Mouse (Mus musculus): ENCODE data around the gene Carmil2. TPM values are rescaled to one million over a fixed set of nuclear protein-coding genes. Genes with fewer than 3 reads are reported as not detected.

Carmil2 gene
- total RNA-seq, 2 experiments from 2014 or later: 39.4 to 40.8 TPM

DNA sequence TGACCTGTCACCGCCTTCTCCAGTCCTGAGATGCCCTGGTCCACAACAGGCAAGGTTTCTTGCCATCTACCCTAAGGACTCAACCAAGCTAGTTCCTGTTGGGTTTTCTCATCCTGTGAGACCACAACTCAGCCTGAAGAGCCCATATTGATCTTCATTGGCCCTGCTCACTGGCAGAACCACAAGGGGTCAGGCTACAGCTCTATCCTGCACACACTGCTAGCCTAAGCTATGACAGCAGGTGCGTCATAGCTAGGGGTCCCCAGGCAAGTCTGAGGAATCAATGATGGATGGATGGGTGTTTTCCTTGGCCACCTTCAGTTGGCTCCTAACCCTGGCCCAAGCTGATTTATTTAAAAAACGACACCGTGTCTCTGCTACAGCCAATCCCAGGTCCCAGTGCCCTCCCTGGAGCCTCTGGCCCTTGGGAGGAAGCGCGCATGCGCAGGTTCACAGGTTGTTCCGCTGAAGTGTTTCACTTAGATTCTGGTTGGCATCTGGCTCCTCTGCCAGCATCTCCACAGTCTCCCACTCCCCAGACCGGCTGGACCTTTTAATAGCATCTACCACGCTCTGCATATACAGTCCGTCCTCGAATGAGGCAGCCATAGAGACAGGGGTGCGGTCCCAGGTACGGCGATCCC lies 30.4 kb downstream of the Carmil2 start:
- intact Hi-C loops (cut with DNase I): no loop called here

DNA sequence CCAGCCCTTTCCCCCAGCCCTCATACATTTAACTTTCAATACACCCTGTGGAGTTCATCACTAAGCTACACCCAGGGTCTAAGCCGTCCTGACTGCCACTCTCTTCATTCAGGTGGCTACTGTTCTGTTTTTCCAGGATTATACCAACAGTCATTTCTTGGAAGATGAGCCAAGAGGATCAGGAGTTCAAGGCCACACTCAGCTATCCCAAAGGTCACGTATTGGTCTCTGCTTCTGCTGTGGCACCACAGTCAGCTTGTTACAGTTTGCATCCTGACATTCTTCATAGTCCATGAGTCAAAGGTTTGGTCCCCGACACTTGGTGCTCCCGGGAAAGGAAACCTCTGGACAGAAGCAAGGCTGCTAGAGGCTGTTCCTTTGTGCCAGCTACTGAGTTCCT lies 33.6 kb downstream of the Carmil2 start:
- intact Hi-C loops (cut with DNase I): no loop called here
- DNase-seq: no peak

More for the DNA sequence above, 30.4 kb downstream of the Carmil2 start:
- DNase-seq: no peak

DNA sequence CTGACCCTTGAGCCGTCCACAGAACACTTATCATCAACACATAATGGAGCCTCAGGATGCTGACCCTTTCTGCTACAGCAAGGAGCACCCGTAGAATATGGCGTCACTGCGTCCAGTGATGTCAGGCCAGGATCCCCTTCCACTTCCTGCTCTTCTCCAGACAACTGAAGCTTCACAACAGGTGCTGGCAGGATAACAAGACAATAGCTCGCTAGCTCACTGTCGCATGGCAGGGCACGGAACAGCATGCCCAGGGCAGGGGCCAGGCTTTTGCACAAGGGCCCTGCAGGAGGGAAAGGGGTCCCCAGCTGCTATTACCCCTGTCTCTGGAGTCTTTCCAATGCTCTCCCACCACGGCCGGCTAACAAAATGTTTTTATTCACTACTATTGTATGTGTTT lies 36.8 kb downstream of the Carmil2 start:
- DNase-seq: peak; percentile 40
- intact Hi-C loops (cut with DNase I): no loop called here

DNA sequence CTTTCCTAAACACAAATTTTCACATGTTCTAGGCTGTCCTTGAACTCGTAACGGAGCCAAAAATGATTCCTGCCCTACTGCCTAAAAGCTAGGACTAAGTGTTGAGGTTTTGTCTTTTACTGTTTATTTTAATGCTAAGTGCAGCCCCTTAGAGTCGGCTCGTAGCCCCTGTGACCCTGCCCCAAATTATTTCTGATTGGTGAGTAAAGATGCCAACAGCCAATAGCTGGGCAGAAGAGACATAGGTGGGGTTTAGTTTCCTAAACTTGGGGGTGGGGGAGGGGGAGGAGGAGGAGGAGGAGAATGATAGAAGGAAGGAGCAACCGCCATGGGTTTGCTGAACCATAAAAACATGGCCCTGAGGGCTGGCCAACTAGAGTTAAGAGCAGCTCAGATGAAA lies 39.7 kb downstream of the Carmil2 start:
- intact Hi-C loops (cut with DNase I): no loop called here
- DNase-seq: no peak

DNA sequence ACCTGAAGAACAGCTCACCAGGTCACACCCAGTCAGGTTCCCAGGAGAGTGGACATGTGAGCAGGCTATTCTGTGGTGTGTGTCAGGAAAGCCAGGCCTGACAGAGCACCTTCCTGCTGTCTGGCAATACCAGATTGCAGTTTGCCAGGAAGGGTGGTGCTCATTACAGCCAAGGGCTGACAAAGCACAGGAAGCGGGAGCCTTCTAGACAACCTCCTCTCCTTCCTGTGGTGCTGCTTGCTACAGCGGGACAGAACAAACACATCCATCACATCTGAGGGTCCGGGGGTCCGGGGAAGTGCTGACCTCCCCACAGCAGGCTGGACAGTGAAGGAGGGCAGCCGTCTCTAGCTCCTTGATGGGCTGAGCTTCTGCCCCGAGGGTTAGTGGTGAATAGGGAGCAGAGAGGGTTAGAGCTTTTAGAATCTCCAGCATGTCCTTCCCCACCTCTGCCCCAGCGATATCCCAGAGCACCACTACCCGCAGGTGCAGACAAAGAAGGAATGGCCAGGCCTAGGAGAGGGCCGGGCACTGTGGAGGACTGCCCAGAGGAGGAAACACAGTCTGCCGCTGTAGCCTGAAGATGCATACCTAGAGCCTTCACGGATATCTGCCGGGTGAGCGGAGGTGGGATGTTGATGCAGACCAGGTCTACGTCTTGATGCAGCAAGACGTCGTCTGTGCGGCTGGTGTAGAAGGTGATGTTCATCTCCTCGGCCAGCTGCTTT lies 41.5 kb downstream of the Carmil2 start:
- intact Hi-C loops (cut with DNase I): no loop called here
- no peak for DNase-seq

DNA sequence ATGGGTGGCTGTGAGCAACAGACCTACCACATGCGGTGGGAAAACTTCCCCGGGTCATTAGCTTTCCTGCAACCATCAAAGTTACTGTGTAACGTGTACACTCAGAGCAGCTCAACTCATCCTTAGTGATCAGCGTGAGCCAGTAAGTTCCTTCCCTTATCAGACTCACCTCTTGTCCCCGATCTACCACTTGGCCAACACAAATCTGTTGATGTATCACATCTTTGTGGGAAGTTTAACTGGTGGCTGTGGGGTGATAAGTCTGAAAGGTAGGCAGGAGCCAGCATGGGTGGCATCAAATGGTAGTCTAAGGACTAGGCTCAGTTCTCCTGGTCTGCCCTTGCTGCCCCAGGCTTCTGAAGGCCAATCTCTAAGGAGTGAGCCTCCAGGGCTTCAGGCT lies 46.1 kb downstream of the Carmil2 start:
- no peak for DNase-seq
- intact Hi-C loops (cut with DNase I): no loop called here

DNA sequence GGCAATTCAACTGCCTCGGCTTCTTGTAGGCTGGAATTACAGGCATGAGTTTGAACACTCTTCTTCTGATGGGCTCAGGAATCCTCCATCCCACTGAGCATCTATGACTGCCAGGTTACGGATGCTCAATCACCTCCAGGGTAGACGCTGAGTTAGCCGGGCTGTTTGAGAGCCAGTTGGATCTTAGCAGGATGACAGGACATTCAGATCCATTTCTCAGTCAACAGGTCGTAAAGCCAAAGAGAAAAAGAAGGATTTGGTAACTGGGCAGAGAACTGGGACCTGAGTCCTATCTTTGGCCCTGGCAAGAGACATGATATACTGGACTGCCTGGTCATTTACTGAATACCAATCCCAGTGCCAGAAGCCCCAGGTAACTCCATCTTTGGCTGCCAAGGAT lies 53.1 kb downstream of the Carmil2 start:
- no peak for DNase-seq
- intact Hi-C loops (cut with DNase I): no loop called here

DNA sequence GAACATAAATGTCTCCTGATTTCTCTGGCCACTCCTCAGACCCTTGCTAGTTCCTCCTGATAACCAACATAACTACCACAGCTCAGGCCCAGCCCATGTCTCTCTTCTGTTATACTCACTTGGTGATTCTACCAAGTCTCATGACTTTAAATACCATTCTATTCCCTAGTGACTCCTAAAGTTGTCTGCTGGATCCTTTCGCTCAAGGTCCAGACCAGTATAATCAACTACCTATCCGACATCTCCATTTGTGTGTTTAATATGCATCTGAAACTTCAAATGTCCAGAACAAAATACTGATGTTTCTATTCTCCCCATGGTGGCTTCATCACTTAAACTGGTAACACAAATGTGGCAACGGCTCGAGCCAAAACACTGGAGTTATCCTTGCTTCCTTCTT lies 57.2 kb downstream of the Carmil2 start:
- intact Hi-C loops (cut with DNase I): no loop called here
- DNase-seq: no peak

Other genes starting within 250 kb of the Carmil2 start
- 10 to 100 TPM; 67.5 to 67.6 TPM for gene Tppp3, start 214.7 kb upstream of the Carmil2 start, total RNA-seq (2021)
- gene Zdhhc1, start 189.4 kb upstream of the Carmil2 start, total RNA-seq (2021): 10 to 100 TPM; 16.6 to 21.3 TPM
- not detected for gene Hsd11b2, start 167.5 kb upstream of the Carmil2 start, total RNA-seq (2021)
- gene Atp6v0d1, start 120.2 kb upstream of the Carmil2 start, total RNA-seq (2021): 100 to 1,000 TPM; 255 to 260 TPM
- 10 to 100 TPM; 70.0 to 70.6 TPM for gene Ripor1, start 81.0 kb upstream of the Carmil2 start, total RNA-seq (2021)
- gene Ctcf, start 49.7 kb upstream of the Carmil2 start, total RNA-seq (2021): 10 to 100 TPM; 80.8 to 82.2 TPM
- not detected for gene Agrp, start 48.9 kb upstream of the Carmil2 start, total RNA-seq (2021)
- 10 to 100 TPM; 55.9 to 58.9 TPM for gene Acd, start 14.8 kb downstream of the Carmil2 start, total RNA-seq (2021)
- gene Pard6a, start 14.9 kb downstream of the Carmil2 start, total RNA-seq (2021): 10 to 100 TPM; 28.4 to 33.1 TPM
- not detected for gene 4933405L10Rik, start 21.4 kb downstream of the Carmil2 start, total RNA-seq (2021)
- gene Enkd1, start 21.9 kb downstream of the Carmil2 start, total RNA-seq (2021): 10 to 100 TPM; 15.5 to 17.9 TPM
- gene Gfod2, start 72.4 kb downstream of the Carmil2 start, total RNA-seq (2021): 10 to 100 TPM; 44.4 to 49.9 TPM
- gene Ranbp10, start 141.1 kb downstream of the Carmil2 start, total RNA-seq (2021): 10 to 100 TPM; 21.8 to 23.6 TPM
- gene Tsnaxip1, start 141.5 kb downstream of the Carmil2 start, total RNA-seq (2021): under 1 TPM; 0.26 to 0.50 TPM
- gene Cenpt, start 167.0 kb downstream of the Carmil2 start, total RNA-seq (2021): 10 to 100 TPM; 37.9 to 39.7 TPM
- 10 to 100 TPM; 32.7 to 35.3 TPM for gene Thap11, start 168.9 kb downstream of the Carmil2 start, total RNA-seq (2021)
- 10 to 100 TPM; 35.2 to 48.7 TPM for gene Nutf2, start 174.3 kb downstream of the Carmil2 start, total RNA-seq (2021)
- 10 to 100 TPM; 64.5 to 74.1 TPM for gene Edc4, start 194.6 kb downstream of the Carmil2 start, total RNA-seq (2021)
- not detected for gene Nrn1l, start 207.3 kb downstream of the Carmil2 start, total RNA-seq (2021)
- 10 to 100 TPM in 1 of 2 experiments, 1 to 10 TPM in 1; 8.6 to 10.1 TPM for gene Pskh1, start 214.2 kb downstream of the Carmil2 start, total RNA-seq (2021)
- gene Ctrl, start 247.6 kb downstream of the Carmil2 start, total RNA-seq (2021): 1 to 10 TPM; 2.1 to 2.2 TPM

Data from left cerebral cortex, postnatal 4 days (tissue).